Mouse (Mus musculus): ENCODE results near the gene Ppp6r3. TPM values are rescaled to one million over a fixed set of nuclear protein-coding genes. Genes with fewer than 3 reads are reported as not detected.

The Ppp6r3 gene
- polyA plus RNA-seq (2012) = 48.7 and 92.8 TPM in 2 replicates

GRCm38 (mm10) chr19:3575632-3576384, at the start of gene Ppp6r3:
Gene Ppp6r3, minus strand, starts transcription at chr19:3575749.
- no peak for TF ChIP-seq GATA1 (IDR thresholded peaks at IDR 0.05; ENCODE audit: low read length)

DNA sequence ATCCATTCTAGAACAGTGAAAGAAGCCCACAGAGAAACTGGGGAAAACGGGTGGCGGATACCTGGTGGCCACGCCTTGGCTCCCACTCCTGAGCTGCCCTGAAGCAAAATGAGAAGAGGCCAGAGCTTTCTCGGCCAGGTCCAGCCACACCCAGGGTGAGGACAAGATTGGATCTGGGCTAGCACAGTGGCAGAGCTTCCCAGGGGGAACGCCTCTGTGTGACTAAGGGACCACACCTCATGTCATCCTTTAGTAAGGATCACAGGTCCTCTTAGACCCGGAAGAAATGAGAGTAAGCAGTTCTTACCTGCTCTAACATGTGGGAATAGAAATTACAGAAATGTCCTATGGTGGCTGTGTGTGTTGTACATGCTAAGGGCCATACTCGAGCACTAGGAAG, 49.6 kb upstream of the Ppp6r3 start:
- no peak for TF ChIP-seq GATA1 (IDR thresholded peaks at IDR 0.05; ENCODE audit: low read length)

- no peak for TF ChIP-seq GATA1 (IDR thresholded peaks at IDR 0.05; ENCODE audit: low read length)
Measured at GRCm38 (mm10) chr19:3623824-3624223, 48.3 kb upstream of the Ppp6r3 start.

DNA sequence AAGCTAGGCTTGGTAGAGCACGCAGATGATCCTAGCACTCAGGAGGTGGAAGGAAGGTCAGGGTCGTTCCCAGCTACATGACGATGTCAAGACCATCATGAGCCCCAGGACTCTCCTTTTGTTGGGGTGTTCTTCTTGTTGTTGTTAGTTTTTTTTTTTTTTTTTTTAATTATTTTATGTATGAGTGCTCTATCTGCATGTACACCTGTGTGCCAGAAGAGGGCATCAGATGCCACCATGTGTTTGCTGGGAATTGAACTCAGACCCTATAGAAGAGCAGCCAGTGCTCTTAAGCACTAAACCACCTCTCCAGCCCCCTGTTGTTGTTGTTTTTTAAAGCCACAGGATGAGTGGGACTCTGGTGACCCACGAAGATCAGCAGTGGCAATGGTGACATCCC, 47.7 kb upstream of the Ppp6r3 start:
- TF ChIP-seq GATA1 (IDR thresholded peaks at IDR 0.05; ENCODE audit: low read length) = no peak

DNA sequence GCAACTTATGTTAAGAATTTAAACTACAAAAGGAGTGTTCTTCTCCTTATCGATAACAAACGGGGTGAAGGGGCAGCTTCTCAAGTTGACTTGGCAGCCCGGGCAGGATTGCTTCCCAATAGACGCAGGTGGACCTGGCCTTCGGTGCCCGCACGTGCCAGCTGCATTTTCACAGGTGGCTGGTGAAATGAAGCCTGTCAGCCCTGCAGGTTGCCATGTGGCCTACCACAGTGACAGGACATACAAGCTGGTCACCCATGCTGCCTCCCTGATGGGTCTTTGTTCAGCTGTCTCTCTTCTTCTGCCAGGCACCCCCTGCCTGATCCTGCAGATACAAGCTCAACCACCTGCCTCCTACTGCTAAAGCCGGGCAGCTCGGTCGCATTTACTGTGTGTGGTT, 45.3 kb upstream of the Ppp6r3 start:
- no peak for TF ChIP-seq GATA1 (IDR thresholded peaks at IDR 0.05; ENCODE audit: low read length)

DNA sequence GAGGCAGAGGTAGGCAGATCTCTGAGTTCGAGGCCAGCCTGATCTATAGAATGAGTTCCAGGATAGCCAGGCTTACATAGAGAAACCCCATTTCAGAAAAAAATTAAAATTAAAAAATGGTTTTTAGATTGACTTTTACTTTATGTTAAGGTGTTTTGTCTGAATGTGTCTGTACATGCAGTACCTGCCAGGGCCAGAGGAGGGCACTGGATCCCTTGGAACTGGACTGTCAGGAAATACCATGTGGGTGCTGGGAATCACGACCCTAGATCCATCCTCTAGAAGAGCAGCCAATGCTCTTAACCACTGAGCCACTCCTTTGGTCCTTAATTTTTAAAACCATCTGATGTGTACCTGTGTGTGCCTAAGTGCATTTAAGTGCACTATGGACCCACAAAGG, 43.8 kb upstream of the Ppp6r3 start:
- TF ChIP-seq GATA1 (IDR thresholded peaks at IDR 0.05; ENCODE audit: low read length) = no peak

DNA sequence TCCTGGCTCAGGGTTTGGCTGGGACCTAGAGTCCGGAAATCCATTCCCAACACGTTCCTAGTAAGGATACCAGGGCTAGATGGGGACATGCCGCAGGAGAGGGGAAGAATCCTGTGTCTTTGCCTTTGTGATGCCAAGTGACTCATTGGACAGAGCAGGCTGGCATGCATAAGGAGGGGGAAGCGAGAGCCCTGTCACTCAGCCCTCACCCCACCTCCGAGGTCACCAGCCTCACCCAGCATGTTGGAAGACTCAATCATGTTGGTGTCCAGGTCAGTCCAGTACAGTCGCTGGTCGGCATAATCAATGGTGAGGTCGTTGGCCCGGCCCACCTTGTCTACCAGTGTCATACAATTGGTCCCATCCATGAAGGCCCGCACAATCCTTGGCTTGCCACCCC, 38.4 kb upstream of the Ppp6r3 start:
- no peak for TF ChIP-seq GATA1 (IDR thresholded peaks at IDR 0.05; ENCODE audit: low read length)

- TF ChIP-seq GATA1 (IDR thresholded peaks at IDR 0.05; ENCODE audit: low read length) = no peak
Measured at GRCm38 (mm10) chr19:3612534-3613273, 37.2 kb upstream of the Ppp6r3 start.

DNA sequence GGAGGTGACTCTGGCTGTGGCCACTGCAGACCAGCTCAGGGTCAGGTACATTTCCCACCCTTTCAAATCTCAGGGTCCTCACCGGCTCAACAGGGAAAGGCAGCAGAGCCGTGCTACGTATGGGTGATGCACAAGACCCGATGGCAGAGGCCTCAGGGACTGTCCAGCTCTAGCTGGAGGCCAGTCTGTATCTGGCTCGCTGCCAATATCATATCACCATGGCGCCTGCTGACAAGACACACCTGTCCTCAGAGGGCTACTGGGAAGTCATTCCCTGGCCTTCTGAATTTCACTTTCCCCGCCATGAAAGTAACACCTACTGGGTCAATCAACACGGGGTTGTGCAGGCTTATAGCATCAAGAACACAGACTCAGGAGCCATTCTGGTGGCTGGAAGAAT, 36.2 kb upstream of the Ppp6r3 start:
- no peak for TF ChIP-seq GATA1 (IDR thresholded peaks at IDR 0.05; ENCODE audit: low read length)

DNA sequence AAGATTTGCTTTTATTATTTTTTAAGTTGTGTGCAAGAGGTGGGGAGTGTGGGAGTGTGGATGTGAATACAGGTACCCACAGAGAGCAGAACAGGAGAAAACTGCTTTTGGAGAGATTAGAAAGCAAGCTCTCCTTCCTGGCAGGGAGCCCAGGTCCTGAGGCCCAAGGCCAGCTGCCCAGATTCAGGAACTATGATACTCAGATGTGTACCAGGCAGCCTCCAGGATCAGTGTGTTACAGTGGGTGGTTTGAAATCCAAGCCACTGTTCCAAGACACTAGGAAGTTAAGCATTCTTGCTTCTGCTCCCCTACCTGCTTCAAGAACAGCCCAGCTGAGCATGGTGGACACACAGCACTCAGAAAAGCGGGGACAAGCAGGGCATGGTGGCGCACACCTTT, 35.3 kb upstream of the Ppp6r3 start:
- no peak for TF ChIP-seq GATA1 (IDR thresholded peaks at IDR 0.05; ENCODE audit: low read length)

DNA sequence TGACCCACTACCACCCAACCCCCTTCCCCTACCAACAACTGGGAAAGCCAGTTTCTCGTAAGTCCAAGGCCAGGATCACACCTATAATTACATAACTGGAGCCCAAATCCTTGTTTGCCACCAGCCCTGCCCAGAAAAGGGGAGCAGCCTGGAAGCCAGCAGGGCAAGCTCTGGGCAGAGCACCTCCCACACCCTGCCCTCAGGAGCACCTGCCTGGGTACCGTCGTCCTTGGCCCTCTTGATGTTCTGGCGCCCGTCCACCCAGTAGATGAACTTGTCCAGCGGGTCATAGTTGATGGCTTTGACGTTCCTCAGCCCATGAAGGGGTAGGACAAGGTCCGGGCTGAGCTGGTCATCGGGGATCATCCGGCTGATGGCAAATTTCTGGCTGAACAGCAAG, 34.3 kb upstream of the Ppp6r3 start:
- no peak for TF ChIP-seq GATA1 (IDR thresholded peaks at IDR 0.05; ENCODE audit: low read length)

GRCm38 (mm10) chr19:3594316-3594715, 18.8 kb upstream of the Ppp6r3 start:
- TF ChIP-seq GATA1 (IDR thresholded peaks at IDR 0.05; ENCODE audit: low read length) = no peak

GRCm38 (mm10) chr19:3593379-3594055, 18.0 kb upstream of the Ppp6r3 start:
- TF ChIP-seq GATA1 (IDR thresholded peaks at IDR 0.05; ENCODE audit: low read length) = no peak

GRCm38 (mm10) chr19:3589968-3590367, 14.4 kb upstream of the Ppp6r3 start:
- no peak for TF ChIP-seq GATA1 (IDR thresholded peaks at IDR 0.05; ENCODE audit: low read length)

DNA sequence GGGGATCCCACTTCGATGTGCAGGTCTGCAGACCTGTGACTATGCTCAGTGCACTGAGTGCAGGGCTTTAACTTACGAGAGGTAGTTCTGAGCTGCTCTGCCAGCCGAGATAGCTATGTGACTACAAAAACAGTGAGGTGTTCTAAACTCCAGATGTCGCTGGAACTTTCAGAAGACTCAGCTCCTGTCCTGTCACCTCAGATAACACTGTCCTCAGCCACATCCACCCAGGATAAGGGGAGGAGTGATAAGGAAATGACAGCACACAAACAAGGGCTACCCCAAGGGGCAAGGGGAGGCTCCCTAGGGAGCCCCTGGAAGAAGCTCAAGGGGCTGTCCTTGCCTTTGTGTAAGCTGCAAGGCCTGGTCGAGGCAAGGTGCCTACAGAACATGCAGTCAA, 14.0 kb upstream of the Ppp6r3 start:
- no peak for TF ChIP-seq GATA1 (IDR thresholded peaks at IDR 0.05; ENCODE audit: low read length)

DNA sequence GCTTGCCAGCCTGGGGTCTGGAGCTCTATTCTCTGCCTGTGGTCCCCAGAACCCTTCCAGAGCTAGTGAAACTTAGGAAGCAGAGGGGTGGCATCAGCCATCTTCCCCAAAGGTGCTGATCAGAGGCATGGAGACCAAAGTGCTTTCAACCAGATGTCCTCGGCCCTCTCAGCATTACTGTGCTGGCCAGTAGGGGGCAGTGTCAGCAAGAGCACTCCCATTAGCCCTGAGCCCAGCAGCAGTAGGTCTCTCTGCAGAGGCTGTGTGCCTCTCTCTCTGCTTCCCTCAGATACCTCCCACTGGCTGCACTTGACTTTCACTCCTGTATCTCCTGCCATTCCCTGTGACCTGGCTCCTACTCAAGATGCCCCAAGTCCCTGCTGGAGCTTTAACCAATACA, 11.0 kb upstream of the Ppp6r3 start:
- no peak for TF ChIP-seq GATA1 (IDR thresholded peaks at IDR 0.05; ENCODE audit: low read length)
